Mouse (Mus musculus) brain, embryonic 18.5 days (tissue): ENCODE results near the gene Pcca.

Experiments
- DNase-seq: peaks from one replicate; pipeline ENCODE4 v3.0.0-alpha.2; 2012; ENCODE audit warnings: low read depth, low spot score

Pcca gene

DNA sequence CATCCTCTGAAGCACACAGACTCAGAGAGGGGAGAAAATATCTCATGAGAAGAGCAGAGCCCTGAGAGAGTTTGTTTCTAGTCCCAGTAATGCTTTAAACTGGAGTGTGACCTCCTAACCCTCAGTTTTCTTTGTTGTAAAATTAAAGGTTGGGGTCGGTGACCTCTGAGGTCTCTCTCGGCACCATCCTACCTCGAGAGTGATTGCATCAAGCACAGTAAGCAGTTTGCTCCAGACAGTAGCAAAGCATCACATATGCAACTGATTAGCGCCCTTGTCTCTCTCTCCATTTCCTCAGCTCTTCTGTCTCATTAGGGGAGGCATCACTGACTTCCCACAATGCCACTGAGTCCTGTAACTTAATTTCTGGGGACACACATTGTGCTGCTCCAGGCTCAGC lies 302.1 kb downstream of the Pcca start:
- no peak for DNase-seq

DNA sequence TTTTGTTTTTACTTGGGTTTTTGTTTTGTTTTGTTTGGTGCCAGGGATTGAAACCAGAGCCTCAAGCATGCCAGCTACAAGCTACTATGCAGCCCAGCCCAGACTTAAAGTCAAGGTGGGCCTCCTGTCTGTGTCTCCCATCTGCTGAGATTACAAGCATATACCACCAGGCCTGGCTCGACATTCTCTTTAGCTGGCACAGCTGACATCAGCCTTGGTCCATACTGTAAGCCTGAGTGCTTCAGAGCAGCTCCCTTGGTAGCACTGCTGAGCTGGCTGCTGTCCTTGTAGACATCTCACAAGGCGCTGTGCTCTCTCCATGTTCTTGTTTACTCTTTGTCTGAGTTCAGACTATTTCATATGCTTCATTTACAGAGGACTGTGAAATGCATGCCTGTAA lies 302.9 kb downstream of the Pcca start:
- no peak for DNase-seq

DNA sequence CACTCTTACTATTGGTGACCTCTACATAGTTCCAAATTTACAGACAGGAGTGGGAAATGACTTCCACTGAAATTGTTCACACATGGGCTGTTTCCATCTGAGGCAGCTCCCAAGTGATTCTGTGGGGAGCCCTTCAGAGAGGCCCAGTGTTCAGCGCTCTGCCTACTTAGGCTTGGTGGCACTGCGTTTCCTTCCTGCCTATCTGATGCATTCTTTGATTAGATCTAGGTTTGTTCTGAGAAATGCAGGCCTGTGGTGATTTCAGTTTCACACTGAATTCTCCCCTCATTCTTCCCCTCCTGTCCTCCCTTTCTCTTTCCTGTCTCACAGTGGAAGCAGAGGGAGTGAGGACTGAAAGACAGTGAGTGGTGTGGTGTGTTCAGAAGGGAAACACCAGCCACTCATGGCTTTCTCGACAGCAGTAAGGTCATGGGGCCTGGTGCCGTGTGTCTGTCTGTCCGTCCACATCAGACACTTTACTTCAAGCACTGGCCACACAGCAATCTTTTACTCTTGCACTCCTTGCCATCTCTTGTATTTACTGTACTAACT lies 318.5 kb downstream of the Pcca start:
- no peak for DNase-seq

DNA sequence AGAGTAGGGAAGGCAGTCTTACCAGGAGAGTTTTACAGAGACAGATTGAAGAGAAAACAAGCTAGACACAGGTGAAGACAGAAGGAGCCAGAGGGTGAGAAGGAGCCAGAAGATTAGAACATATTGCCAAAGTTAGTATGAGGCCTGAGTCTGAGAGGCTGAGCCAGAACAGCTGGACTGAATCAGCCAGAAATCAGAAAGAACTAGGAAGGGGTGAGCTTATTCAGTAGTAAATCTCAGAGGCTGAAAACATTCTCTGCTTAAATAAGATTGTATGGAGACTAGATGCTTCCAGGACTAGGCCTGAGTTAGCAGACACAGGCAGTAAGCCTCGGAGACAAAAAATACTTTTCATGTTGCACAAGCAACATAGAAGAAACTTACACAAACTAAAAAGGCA lies 325.7 kb downstream of the Pcca start:
- no peak for DNase-seq

DNA sequence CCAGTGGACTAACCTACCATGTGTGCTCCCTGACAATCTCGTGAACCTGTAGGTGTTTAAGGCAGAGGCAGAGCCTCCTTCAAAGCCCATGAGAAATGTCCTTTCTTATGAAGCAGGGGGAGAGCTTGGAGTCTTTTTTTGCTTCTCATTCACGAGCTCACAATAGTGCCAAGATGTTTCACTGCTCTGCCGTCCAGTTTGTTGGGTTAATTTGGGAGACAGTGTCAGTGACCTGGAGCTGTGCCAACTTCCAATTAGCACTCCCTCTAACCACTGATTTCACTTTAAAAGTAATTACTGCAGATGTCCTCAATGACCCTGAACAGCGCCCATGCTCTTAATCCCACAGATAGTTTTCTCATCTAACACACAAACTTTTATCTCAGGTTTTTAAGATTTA lies 328.5 kb downstream of the Pcca start:
- DNase-seq, result no peak

DNA sequence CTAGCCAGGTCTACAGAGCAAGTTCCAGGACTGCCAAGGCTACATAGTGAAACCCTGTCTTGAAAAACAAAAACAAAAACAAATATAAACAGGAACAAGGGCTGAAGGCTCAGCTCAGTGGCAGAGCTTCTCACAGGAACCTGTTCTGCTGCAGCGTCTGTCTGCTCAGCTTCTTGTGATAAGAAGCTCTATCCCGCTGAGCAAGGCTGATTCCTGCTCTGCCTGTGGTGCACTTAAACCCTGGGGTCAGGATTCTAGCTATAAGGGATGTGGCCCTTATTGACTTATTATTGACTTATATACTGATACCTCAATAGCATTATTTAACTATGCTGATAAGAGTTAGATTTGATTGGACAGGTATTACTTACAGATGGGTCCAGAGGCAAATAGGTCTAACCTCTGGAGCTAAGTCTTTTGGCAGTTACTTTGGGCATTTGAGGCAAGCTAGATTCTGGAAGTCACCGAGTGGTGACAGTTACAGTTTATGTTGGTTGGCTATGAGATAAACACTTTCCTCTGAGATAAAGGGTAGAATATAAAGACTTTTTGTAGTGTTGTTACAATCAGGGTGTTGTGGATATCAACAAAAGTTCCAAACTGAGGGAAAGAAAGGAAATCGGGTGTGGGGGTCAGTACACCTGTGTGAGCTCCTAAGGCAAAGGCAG lies 331.5 kb downstream of the Pcca start:
- DNase-seq, result no peak

DNA sequence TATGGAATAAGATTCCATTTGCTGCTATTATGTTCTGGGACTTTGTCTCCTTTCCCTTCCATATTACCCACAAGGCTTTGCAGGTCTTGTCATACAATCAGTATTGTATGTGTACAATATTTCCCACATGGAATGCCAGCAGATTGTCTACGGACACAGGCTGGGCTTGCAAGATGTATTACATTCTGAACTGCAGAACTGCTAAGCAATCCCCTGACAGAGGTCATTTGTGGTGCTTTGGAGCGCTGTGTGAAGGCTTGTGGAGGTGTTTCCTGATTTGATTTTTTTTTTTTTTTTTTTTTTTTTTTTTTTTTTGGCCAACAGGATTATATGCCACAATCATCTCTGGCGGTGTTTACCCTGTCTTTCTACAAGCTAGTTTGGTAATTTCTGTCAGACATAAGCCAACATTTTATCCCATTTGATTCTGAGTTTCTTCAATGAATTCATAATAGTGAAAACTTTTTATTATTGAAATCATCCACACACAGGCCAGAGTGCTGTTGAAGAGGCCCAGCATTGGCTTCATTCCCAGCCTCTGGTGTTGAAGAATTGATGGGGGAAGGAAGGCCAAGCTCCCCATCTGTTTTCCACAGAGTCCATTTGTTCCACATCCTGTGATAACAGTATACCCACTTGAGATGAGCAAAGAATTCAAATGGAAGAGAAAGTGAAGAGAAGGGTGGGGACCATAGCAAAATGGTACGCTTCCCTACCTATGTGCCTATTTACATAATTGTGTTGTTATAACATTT lies 333.6 kb downstream of the Pcca start:
- DNase-seq, result no peak

DNA sequence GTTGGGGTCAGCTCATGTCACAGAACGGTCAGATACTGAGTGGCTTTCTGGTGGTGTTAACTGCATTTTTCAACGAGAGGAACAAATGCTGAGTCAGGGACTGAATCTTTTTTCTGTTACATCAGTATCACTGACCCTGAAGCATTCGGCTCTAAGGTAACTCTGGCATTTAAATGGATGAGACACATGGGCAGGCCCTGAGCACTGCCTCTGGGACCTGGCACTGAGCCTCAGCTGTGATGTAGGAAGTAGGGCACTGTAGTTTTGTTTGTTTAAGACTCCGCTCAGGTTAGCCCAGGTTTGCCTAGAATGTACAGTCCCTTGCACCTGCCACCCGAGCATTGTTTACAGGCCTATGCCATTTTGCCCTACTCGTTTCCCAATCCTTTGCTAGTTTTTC lies 335.7 kb downstream of the Pcca start:
- no peak for DNase-seq

DNA sequence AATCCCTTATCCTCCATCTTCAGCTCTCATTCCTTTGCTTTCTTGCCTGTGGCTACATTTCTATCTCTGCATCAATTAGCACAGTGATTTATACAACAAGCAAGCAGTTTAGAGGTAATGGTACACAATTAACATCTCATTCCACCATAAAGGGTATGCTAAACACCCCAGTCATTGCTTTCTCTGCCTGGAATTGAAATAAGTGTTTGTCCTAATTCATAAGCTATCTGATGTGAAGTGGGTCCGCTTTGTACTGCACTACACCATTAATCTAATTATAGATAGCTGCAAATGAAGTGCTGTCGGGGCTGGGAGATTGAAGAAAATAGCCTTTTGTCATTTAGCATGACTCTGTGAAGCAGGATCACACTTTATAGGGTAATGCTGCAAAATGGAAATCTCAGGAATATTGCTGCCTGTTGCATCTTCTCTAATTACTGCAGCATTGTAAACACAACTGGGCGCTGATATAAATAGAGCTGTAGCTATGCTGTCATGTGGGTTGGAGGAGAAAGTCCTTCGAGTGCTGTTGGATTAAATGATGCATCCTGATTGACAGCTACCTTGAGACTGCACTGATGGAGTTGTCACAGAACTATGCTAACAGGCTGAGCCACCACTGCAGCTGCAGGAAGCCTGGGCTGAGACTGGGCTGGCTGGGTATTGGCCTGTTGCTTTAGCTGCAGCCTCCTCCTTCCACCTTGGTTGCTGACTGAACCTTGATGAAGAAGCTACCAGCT lies 337.9 kb downstream of the Pcca start:
- DNase-seq, result no peak

DNA sequence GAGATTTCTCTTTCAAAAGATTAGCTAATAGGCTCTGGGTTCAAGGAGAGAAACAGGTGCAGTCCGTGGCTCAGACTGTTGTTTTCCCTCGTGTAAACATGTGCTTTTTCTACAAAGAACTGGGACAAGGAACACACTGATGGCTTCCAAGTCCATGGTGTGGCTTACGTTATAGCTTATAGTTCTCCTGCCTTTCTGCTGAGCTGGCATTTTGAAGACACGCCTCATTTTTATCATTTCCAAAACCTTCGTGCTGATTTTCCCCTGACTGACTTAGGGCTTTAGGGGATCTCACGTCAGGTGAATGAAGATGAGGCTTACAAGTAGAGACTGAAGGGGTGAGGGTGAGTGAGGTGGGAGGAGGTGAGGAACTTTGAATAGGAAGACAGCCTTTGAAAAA lies 338.5 kb downstream of the Pcca start:
- DNase-seq, result no peak

DNA sequence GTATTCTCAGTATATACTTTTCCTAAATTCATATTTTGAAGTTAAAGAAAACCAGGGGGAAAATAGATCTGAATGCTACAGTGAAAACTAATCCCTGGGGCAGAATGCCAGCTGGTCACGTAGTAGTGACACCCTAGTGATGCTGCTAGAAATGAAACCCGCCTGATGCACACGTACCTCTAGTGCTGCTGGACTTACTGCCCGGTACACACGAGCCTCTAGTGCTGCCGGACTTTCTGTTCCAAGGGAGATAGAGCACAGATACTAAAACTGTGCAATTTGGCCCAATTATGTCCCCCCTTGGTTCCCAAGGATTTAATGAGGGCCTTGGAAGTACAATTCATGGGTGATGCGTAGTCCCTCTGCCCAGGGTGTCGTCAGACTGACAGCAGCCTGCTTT lies 340.9 kb downstream of the Pcca start:
- DNase-seq, result no peak

DNA sequence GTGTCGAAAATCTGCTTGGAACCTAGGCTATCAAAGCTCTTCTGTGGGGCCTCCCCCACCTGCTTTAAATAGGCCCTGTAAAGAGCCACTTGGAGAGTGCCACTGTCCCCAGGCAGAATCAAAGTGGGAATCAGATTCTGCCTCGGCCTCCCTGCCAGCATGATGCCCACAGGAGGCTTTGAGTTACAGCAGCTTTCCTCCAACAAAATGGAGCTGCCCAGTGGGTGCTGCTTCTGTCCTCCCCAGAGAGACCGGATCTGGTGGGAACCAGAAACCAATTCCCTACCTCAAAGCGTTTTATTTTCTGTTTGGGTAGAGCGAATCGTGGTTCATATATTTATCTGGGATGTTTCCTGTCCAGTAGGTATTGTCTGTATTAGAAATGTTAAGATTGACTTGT lies 341.5 kb downstream of the Pcca start:
- no peak for DNase-seq

DNA sequence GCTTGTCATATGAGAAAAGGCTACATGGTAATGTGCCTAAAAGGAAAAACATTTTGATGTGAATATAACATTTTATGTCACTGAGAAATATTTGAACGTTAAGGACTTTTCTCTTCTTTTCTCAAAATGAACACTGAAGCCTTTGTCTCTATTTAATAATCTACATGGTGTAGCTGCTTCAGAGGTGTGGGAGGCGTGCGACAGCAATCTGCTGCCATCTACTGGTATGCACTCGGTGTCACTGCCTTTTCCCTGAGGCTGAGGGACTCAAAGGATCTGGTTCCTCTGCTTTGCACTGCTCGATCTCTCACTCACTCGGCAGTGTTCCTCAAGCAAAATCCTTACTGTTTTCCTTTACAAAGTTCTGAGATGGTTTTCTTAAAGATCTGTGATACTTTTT lies 342.0 kb downstream of the Pcca start:
- DNase-seq, result peak; percentile 76

DNA sequence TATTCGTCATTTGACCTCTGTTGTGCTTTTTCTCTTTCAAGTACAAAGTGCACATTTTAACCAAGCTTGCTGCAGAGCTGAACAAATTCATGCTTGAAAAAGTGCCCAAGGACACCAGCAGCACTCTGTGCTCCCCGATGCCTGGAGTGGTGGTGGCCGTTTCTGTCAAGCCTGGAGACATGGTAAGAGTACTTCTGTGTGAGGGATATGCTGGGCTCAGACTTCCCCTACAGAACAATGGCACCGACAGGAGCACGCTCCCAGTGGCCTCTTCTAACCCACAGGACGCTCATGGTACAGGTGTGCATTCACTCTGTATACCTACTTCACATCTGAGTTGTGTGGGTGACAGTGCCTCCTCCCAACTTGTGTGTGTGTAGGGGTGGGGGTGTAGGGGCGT lies 342.6 kb downstream of the Pcca start:
- DNase-seq, result no peak

DNA sequence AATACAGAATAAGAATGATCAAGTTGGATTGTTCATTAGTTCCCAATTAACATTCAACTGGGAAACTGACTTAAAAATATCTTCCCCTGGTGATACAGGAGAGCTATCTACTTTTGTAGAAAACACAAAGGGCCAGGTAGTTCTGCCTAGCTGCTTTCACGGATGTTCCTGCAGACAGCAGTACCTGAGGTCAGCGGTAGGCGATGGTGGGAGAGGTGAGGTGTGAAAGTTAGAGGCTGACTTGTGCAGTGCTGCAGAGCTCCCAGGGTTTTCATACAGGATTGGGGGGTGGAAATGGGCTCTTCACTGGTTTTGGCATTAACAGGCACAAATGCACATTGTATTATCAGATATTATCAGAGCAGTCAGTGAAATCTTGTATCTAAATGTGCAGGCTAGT lies 343.7 kb downstream of the Pcca start:
- DNase-seq, result no peak

DNA sequence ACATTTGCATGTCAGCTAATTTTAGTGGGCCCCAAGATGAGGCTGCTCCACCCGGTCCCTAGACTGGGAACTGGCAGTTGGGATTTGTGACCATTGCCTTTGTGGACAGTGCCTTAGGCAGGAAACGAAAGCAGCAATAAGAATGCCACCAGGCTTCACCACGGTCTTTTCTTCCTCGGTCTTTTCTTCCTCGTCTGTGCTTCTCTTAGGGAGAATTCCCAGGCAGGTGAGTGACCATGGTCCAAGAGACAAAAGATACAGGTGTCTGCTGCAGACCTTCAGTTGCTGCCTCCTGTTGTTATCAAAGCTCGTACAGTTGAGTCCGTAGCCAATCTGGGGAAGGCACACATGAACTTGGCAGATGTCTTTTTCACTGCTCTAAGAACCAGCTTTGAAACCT lies 346.2 kb downstream of the Pcca start:
- DNase-seq, result no peak

DNA sequence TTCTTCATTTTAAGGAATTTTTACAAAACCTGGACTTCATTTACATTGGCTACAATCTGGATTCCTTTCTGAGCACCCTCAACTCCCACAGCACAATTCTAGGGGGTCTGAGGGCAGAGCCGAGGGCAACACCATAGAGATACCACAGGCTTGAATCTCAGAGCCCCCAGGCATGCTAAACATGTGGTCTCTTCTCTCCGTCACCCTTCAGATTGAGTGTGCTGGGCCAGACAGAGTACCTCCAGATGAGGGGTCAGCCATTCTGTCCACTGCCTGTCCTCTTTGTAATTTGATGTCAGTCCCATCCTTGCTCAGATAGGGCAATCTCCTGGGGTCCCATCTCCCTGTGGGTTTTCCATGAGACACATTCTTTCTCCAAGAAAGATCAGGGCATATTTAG lies 347.6 kb downstream of the Pcca start:
- no peak for DNase-seq

DNA sequence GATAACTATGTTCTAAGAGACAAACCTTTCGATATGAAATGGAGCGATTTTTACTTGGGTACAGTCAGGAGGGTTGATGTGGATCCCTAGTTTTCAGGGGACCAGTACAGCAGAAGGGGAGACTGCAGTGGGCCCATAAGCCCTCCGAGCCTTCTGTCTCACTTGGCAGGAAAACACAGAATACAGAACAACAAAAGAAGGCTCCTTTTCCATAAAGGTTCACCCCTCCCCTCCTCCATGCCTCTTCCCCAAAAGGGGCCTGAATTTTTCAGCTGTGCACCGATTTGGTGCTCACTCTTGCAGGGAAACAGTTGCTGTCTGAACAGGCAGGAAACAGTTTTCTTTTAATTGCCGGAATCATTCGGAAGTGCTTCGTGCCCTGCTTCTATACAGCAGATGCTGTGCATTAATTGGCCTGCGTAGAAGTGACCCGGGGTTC lies 348.1 kb downstream of the Pcca start:
- DNase-seq, result no peak

DNA sequence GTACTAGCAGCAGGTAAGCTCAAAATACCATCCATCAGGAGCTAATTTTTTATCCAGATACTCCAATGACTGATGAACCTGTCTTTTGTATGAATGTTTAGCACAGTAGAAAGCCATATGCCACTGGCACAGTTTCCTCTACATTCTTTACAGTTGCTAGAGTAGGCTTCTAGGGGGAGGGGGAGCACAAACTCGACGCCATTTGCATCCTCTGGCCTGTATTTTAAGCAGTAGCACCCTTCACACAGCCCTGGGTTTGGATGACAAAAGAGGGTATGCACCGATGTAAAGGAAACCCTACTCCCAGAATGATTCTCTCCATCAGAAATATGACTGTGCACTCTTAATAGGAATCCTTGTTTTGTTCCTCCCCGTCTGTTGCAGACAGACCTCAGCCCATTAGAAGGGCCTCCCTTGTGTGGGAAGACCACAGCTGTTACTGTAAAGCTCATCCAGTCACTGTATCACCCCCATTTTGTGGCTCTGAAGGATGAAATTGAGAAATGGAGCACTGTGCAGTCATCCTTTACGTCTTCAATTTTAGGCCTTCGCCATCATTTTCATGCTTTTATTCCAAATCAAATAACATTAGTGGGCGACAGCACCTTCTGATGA lies 348.8 kb downstream of the Pcca start:
- DNase-seq, result no peak

DNA sequence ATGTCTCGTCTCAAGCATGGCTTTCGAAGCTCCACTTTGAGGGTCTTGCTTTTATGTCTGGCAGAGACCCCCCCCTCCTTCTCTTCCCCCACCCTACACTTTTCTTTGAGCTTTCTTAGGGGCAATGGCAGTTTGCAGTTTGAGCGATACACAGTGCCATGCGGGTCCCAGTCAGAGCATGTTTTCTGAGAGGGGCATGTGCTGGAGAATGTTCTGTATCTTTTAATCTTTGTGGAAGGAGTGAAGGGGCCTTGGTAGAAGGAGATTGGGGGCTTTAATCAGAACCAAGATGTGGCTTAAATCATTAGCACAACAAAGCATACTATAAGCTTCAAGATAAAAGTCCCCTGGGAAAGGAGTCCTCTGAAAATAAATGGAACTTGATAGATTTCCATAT lies 349.3 kb downstream of the Pcca start:
- no peak for DNase-seq

DNA sequence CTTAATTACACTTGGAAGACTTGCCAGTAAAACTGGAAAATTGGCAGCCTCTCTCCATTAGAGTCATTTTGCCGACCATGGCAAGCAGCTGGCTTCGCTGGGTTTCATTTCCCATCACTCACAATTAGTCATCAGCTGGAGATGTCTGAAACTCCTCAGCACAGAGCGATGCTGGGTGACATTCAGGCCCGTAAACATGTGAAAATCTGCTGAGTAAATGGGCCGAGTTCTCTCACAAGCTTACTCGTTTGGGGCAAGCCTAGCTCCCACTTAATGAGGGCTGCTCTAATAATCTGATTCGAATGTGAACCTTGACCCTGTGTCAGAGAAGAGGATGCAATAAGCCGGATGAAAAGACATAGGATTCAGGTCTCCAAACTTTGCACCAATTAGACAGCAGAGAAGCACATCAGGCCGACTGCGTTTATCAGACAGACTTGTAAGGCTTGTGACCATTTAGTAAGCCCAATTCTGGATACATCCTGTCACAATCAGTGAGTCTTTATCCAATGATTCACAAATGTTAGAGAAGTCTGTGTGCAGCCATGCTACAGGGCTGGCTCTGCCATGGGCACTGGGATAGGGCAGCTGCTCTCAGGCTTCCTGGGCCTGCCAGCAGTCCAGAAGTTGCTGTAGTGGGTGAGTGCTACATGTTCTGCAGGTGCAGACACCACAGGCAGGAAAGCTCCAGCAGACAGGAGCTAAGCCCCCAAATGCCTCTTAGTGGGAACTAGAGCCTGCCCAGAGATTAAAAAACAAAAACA lies 349.9 kb downstream of the Pcca start:
- DNase-seq, result no peak
